Mouse (Mus musculus): ENCODE results near the gene Pbx2. TPM values are rescaled to one million over a fixed set of nuclear protein-coding genes. Genes with fewer than 3 reads are reported as not detected.

The Pbx2 gene
- polyA plus RNA-seq, 1 experiment from 2014 or later = 16.7 TPM

DNA sequence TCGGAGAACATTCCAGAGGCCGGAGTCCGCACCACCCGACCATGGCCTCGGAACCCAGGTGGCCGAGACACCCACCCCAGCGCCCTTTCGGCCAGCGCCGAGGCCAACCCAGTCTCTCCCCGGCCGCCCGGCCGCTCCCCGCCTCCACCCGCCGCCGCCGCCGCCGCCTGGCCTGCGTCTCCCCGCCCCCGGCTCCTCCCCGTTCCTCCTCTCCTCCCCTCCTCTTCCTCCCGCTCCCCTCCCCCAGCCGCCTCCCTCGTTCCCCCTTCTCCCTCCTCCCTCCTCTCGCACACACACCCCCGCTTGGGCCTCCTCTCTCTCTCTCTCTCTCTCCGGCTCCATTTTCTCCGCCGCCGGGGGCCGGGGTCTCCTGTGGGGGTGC lies 919 bp downstream of the Pbx2 start:
- Histone ChIP-seq H3K4me1 (peaks cover 81% of the 10 kb centered on the region), H3K9ac (peak overlapping the region; percentile 94), H3K9me3 (replicated peaks) (no peaks in the 10 kb centered on the region), H3K27me3 (no peaks in the 10 kb centered on the region), H3K4me3 (replicated peaks) (peak overlapping the region; percentile 73), H3K27ac (peak overlapping the region; percentile 100), H3K36me3 (peaks cover 30% of the 10 kb centered on the region), H3K4me2 (peak overlapping the region; percentile 72)
- peak; percentile 65 for ATAC-seq (replicated peaks; ENCODE audit: low FRiP score)
- WGBS = 1% methylated on average over 25 of the region's 35 CpGs

- peaks cover 86% of the 10 kb centered on the region for H3K4me1 ChIP-seq
- ATAC-seq (replicated peaks; ENCODE audit: low FRiP score) = peak; percentile 10; the same call in 1 of the 2 replicates
- H3K9ac ChIP-seq = peak overlapping the region; percentile 94
- H3K4me3 ChIP-seq (replicated peaks) = peak overlapping the region; percentile 73
- H3K27ac ChIP-seq = peak overlapping the region; percentile 100
- under 1% methylated on average over 32 of the region's 32 CpGs for WGBS
- H3K9me3 ChIP-seq (replicated peaks) = no peaks in the 10 kb centered on the region
- H3K36me3 ChIP-seq = peaks cover 30% of the 10 kb centered on the region
- H3K4me2 ChIP-seq = peak overlapping the region; percentile 72
- H3K27me3 ChIP-seq = no peaks in the 10 kb centered on the region
Observed at GRCm38 (mm10) chr17:34592581-34593549, 1.8 kb downstream of the Pbx2 start.

DNA sequence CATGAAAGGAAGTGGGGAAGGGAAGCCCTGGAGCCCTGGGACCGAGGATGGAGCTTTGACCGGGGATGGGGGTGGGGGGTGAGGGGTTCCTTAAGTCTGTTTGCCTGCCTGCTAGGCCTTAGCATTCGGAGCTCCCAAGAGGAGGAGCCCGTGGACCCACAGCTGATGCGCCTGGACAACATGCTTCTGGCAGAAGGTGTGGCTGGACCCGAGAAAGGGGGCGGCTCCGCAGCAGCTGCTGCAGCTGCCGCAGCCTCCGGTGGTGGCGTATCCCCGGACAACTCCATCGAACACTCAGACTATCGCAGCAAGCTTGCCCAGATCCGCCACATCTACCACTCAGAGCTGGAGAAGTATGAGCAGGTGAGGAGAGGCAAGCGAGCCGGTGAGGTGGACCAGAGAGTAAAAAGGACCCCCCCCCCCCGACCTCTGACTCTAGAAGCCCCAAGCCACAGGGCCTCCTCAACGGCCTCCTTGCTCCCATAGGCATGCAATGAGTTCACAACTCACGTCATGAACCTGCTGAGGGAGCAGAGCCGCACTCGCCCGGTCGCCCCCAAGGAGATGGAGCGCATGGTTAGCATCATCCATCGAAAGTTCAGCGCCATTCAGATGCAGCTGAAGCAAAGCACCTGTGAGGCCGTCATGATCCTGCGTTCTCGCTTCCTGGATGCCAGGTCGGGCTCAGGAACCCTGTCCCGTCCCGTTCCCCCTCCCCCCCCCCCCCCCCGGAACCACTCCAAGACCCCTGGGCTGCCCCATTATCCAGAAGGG lies 2.9 kb downstream of the Pbx2 start:
- H3K9ac ChIP-seq = peak overlapping the region; percentile 94
- no peaks in the 10 kb centered on the region for H3K9me3 ChIP-seq (replicated peaks)
- peak overlapping the region; percentile 73 for H3K4me3 ChIP-seq (replicated peaks)
- peak overlapping the region; percentile 100 for H3K27ac ChIP-seq
- 39% methylated on average over 33 of the region's 34 CpGs for WGBS
- H3K4me1 ChIP-seq = peaks cover 86% of the 10 kb centered on the region
- peak overlapping the region; percentile 72 for H3K4me2 ChIP-seq
- H3K36me3 ChIP-seq = peaks cover 30% of the 10 kb centered on the region
- H3K27me3 ChIP-seq = no peaks in the 10 kb centered on the region
- no peak for ATAC-seq (replicated peaks; ENCODE audit: low FRiP score)

GRCm38 (mm10) chr17:34596098-34596497 lies 5.0 kb downstream of the Pbx2 start:
- 42% methylated on average over 8 of the region's 8 CpGs for WGBS
- Histone ChIP-seq H3K27ac (0 out of 2 replicates have a peak overlapping the region, but pooled peaks have one; percentile 37), H3K9ac (no peak overlapping the region), H3K36me3 (peaks cover 44% of the 10 kb centered on the region), H3K4me3 (replicated peaks) (no peak overlapping the region; the same call in 1 of the 2 replicates), H3K4me1 (peaks cover 79% of the 10 kb centered on the region), H3K9me3 (replicated peaks) (no peaks in the 10 kb centered on the region), H3K4me2 (peak overlapping the region; percentile 72), H3K27me3 (no peaks in the 10 kb centered on the region)
- ATAC-seq (replicated peaks; ENCODE audit: low FRiP score) = no peak

DNA sequence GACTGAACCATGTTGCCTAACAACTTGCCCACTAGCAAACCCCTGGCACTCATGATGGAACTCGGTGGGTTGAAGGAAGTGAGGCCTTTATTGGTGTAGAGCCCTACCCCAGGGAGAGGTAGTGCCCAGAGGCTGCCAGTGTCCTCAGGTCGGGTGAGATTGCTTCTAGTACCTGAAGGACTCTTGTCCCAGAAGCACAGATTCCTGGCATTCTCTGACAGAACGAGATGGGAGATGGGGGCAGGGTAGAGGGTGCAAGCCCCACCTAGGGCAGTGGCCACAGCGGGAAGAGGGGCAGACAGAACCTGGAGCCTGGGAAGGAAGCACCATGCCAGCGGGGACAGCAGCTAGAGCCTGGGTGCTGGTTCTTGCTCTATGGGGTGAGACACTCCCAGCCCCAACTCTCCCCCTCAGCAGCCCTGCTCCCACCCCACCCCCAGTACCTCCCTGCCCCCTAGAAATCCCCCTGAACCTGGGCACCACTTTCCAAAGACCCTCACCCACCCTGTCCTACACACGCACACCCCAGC lies 6.6 kb downstream of the Pbx2 start, which contains the start of gene Ager:
Ager (plus strand) TSS at position 297 of the 530 bp plus-strand sequence.
- Histone ChIP-seq H3K27me3 (no peaks in the 10 kb centered on the region), H3K4me2 (peak within 1 kb of the TSS; percentile 27), H3K4me3 (replicated peaks) (no peak within 1 kb of the TSS), H3K9ac (peak within 1 kb of the TSS; percentile 26; the same call in 1 of the 2 replicates), H3K27ac (peak within 1 kb of the TSS; percentile 64), H3K36me3 (peaks cover 56% of the 10 kb centered on the region), H3K9me3 (replicated peaks) (no peaks in the 10 kb centered on the region), H3K4me1 (peaks cover 82% of the 10 kb centered on the region)
- 31% methylated on average over 6 of the region's 6 CpGs for WGBS
- ATAC-seq (replicated peaks; ENCODE audit: low FRiP score) = no peak

GRCm38 (mm10) chr17:34599891-34600290 lies 8.8 kb downstream of the Pbx2 start:
- H3K4me2 ChIP-seq = no peak overlapping the region
- H3K36me3 ChIP-seq = peaks cover 46% of the 10 kb centered on the region
- peak overlapping the region; percentile 37; the same call in 1 of the 2 replicates for H3K27ac ChIP-seq
- peaks cover 74% of the 10 kb centered on the region for H3K4me1 ChIP-seq
- WGBS = 78% methylated on average over 9 of the region's 9 CpGs
- H3K4me3 ChIP-seq (replicated peaks) = no peak overlapping the region
- ATAC-seq (replicated peaks; ENCODE audit: low FRiP score) = no peak
- no peaks in the 10 kb centered on the region for H3K9me3 ChIP-seq (replicated peaks)
- no peaks in the 10 kb centered on the region for H3K27me3 ChIP-seq
- no peak overlapping the region for H3K9ac ChIP-seq

GRCm38 (mm10) chr17:34601796-34602195 lies 10.7 kb downstream of the Pbx2 start:
- Histone ChIP-seq H3K36me3 (peaks cover 27% of the 10 kb centered on the region), H3K9me3 (replicated peaks) (no peaks in the 10 kb centered on the region), H3K4me1 (peaks cover 65% of the 10 kb centered on the region), H3K9ac (no peak overlapping the region), H3K27me3 (no peaks in the 10 kb centered on the region), H3K4me3 (replicated peaks) (peak overlapping the region; percentile 88; the same call in 1 of the 2 replicates), H3K4me2 (peak overlapping the region; percentile 81), H3K27ac (no peak overlapping the region)
- ATAC-seq (replicated peaks; ENCODE audit: low FRiP score) = no peak
- 88% methylated on average over 12 of the region's 12 CpGs for WGBS

GRCm38 (mm10) chr17:34603375-34604060 lies 12.5 kb downstream of the Pbx2 start, which contains the start of gene Rnf5:
Rnf5 (minus strand) TSS chr17:34603690.
- Histone ChIP-seq H3K4me1 (peaks cover 67% of the 10 kb centered on the region), H3K27me3 (no peaks in the 10 kb centered on the region), H3K27ac (peak within 1 kb of the TSS; percentile 96), H3K4me3 (replicated peaks) (peak within 1 kb of the TSS; percentile 88), H3K9me3 (replicated peaks) (no peaks in the 10 kb centered on the region), H3K4me2 (peak within 1 kb of the TSS; percentile 85), H3K36me3 (peaks cover 32% of the 10 kb centered on the region), H3K9ac (peak within 1 kb of the TSS; percentile 96)
- under 1% methylated on average over 30 of the region's 30 CpGs for WGBS
- peak; percentile 95 for ATAC-seq (replicated peaks; ENCODE audit: low FRiP score)

GRCm38 (mm10) chr17:34604061-34604508 lies 13.0 kb downstream of the Pbx2 start, which contains the start of gene Agpat1:
Agpat1 (plus strand) TSS chr17:34604262.
- peak; percentile 91 for ATAC-seq (replicated peaks; ENCODE audit: low FRiP score)
- H3K4me1 ChIP-seq = peaks cover 65% of the 10 kb centered on the region
- under 1% methylated on average over 35 of the region's 35 CpGs for WGBS

GRCm38 (mm10) chr17:34604511-34605237 lies 13.6 kb downstream of the Pbx2 start:
- H3K27ac ChIP-seq = peak overlapping the region; percentile 96
- H3K4me1 ChIP-seq = peaks cover 64% of the 10 kb centered on the region
- H3K27me3 ChIP-seq = no peaks in the 10 kb centered on the region
- peak overlapping the region; percentile 85 for H3K4me2 ChIP-seq
- H3K36me3 ChIP-seq = peaks cover 31% of the 10 kb centered on the region
- WGBS = 7% methylated on average over 24 of the region's 24 CpGs
- H3K9ac ChIP-seq = peak overlapping the region; percentile 96
- ATAC-seq (replicated peaks; ENCODE audit: low FRiP score) = no peak
- no peaks in the 10 kb centered on the region for H3K9me3 ChIP-seq (replicated peaks)
- peak overlapping the region; percentile 88 for H3K4me3 ChIP-seq (replicated peaks)

More at GRCm38 (mm10) chr17:34604061-34604508, 13.0 kb downstream of the Pbx2 start, which contains the start of gene Agpat1:
- H3K9me3 ChIP-seq (replicated peaks) = no peaks in the 10 kb centered on the region
- peak within 1 kb of the TSS; percentile 88 for H3K4me3 ChIP-seq (replicated peaks)
- peaks cover 32% of the 10 kb centered on the region for H3K36me3 ChIP-seq
- H3K27ac ChIP-seq = peak within 1 kb of the TSS; percentile 96
- peak within 1 kb of the TSS; percentile 96 for H3K9ac ChIP-seq
- H3K4me2 ChIP-seq = peak within 1 kb of the TSS; percentile 85
- no peaks in the 10 kb centered on the region for H3K27me3 ChIP-seq
